Mouse (Mus musculus) embryonic facial prominence, embryonic 15.5 days (tissue): ENCODE results near the gene Zfp324. TPM values are rescaled to one million over a fixed set of nuclear protein-coding genes. Genes with fewer than 3 reads are reported as not detected.
A peak's percentile ranks its signal among the peaks of the same experiment; 100 is the strongest.

Experiments used
- ATAC-seq: fragments of 200-750 bp; cut with Nextera tagmentation; 2 replicates; pipeline ENCODE4 v1.8.0; 2017; ENCODE audit warnings: low read depth, moderate TSS enrichment; ENCODE audit not compliant: insufficient number of reproducible peaks, low FRiP score, low TSS enrichment
- H3K27ac ChIP-seq: fragments of 300-500 bp; sonication (generic); replicated peaks from 2 replicates; pipeline ENCODE4 v1.5.1; 2015; ENCODE audit warnings: mild to moderate bottlenecking, inconsistent platforms
- H3K27me3 ChIP-seq: fragments of 300-500 bp; sonication (generic); 2 replicates; pipeline ENCODE4 v1.6.1; 2015; ENCODE audit warnings: inconsistent platforms
- H3K36me3 ChIP-seq: fragments of 300-500 bp; sonication (generic); 2 replicates; pipeline ENCODE4 v1.6.1; 2015; ENCODE audit warnings: mild to moderate bottlenecking, inconsistent platforms
- H3K4me1 ChIP-seq: fragments of 300-500 bp; sonication (generic); 2 replicates; pipeline ENCODE4 v1.6.1; 2015; ENCODE audit warnings: inconsistent platforms
- H3K4me2 ChIP-seq: fragments of 300-500 bp; sonication (generic); replicated peaks from 2 replicates; pipeline ENCODE4 v1.6.1; 2015; ENCODE audit warnings: mild to moderate bottlenecking, inconsistent platforms
- H3K4me3 ChIP-seq: fragments of 300-500 bp; sonication (generic); replicated peaks from 2 replicates; pipeline ENCODE4 v1.5.1; 2015; ENCODE audit warnings: mild to moderate bottlenecking, inconsistent platforms
- H3K9ac ChIP-seq: fragments of 300-500 bp; sonication (generic); 2 replicates; pipeline ENCODE4 v1.6.1; 2015; ENCODE audit warnings: inconsistent platforms
- H3K9me3 ChIP-seq: fragments of 300-500 bp; sonication (generic); replicated peaks from 2 replicates; pipeline ENCODE4 v1.6.1; 2016; ENCODE audit warnings: inconsistent platforms
- WGBS: fragments of 180-500 bp; shearing (Covaris S2); methylation state at CpG from one replicate; pipeline ENCODE4 v1.1.7; 2015; 5-methylcytosine and 5-hydroxymethylcytosine counted together
- polyA plus RNA-seq: library from polyadenylated mRNA; unstranded; fragments of >200 nt; fragmentation: Nextera tagmentation; extraction: Ambion mirVana; gene quantifications from 2 replicates; pipeline ENCODE4 v1.2.1, GENCODE M21; 2015

The Zfp324 gene
- polyA plus RNA-seq, 1 experiment from 2014 or later: 14.0 TPM

- H3K4me3 ChIP-seq: no peak overlapping the region
- no peak overlapping the region for H3K4me2 ChIP-seq
- H3K27ac ChIP-seq: no peak overlapping the region
- 57% methylated on average over 4 of the region's 4 CpGs for WGBS
- no peaks in the 10 kb centered on the region for H3K27me3 ChIP-seq
- no peaks in the 10 kb centered on the region for H3K36me3 ChIP-seq
- peaks cover 12% of the 10 kb centered on the region for H3K4me1 ChIP-seq
- H3K9me3 ChIP-seq: no peaks in the 10 kb centered on the region
- ATAC-seq: no peak
- no peak overlapping the region for H3K9ac ChIP-seq
Measured at GRCm38 (mm10) chr7:13013671-13014070, 48.0 kb downstream of the Zfp324 start.

- H3K27ac ChIP-seq: no peak overlapping the region
- no peak for ATAC-seq
- H3K9me3 ChIP-seq: no peaks in the 10 kb centered on the region
- no peaks in the 10 kb centered on the region for H3K27me3 ChIP-seq
- H3K4me3 ChIP-seq: no peak overlapping the region
- H3K36me3 ChIP-seq: no peaks in the 10 kb centered on the region
- WGBS: 29% methylated on average over 6 of the region's 6 CpGs
- H3K4me1 ChIP-seq: peaks cover 5% of the 10 kb centered on the region
- no peak overlapping the region for H3K4me2 ChIP-seq
- no peak overlapping the region for H3K9ac ChIP-seq
Measured at GRCm38 (mm10) chr7:13014275-13014839, 48.7 kb downstream of the Zfp324 start.

GRCm38 (mm10) chr7:13015217-13015616 lies 49.6 kb downstream of the Zfp324 start:
- no peaks in the 10 kb centered on the region for H3K27me3 ChIP-seq
- no peaks in the 10 kb centered on the region for H3K36me3 ChIP-seq
- no peaks in the 10 kb centered on the region for H3K9me3 ChIP-seq
- H3K9ac ChIP-seq: no peak overlapping the region
- ATAC-seq: no peak
- H3K4me1 ChIP-seq: peaks cover 4% of the 10 kb centered on the region
- no peak overlapping the region for H3K4me2 ChIP-seq
- no peak overlapping the region for H3K27ac ChIP-seq
- H3K4me3 ChIP-seq: no peak overlapping the region
- 72% methylated on average over 1 of the region's 1 CpGs for WGBS

- Histone ChIP-seq H3K4me2 (peak overlapping the region; percentile 85), H3K4me3 (peak overlapping the region; percentile 91), H3K9ac (peak overlapping the region; percentile 29), H3K4me1 (peaks cover 26% of the 10 kb centered on the region), H3K9me3 (no peaks in the 10 kb centered on the region), H3K27me3 (no peaks in the 10 kb centered on the region), H3K36me3 (peaks cover 27% of the 10 kb centered on the region), H3K27ac (peak overlapping the region; percentile 100)
- WGBS: 3% methylated on average over 31 of the region's 31 CpGs
- peak; percentile 67 for ATAC-seq
Measured at GRCm38 (mm10) chr7:13022773-13023535, 57.3 kb downstream of the Zfp324 start.

Other genes with a start within 250 kb of the Zfp324 start
- gene Vmn2r56, start 230.8 kb upstream of the Zfp324 start, polyA plus RNA-seq: not detected in 2 replicates
- 8.8 and 10.4 TPM in 2 replicates for gene Zscan18, start 162.2 kb upstream of the Zfp324 start, polyA plus RNA-seq
- 14.7 and 15.5 TPM in 2 replicates for gene Zfp329, start 147.0 kb upstream of the Zfp324 start, polyA plus RNA-seq
- 36.6 and 39.7 TPM in 2 replicates for gene Zfp110, start 131.1 kb upstream of the Zfp324 start, polyA plus RNA-seq
- 5.0 and 5.1 TPM in 2 replicates for gene Zfp128, start 84.7 kb upstream of the Zfp324 start, polyA plus RNA-seq
- 17.5 and 17.7 TPM in 2 replicates for gene Zscan22, start 68.0 kb upstream of the Zfp324 start, polyA plus RNA-seq
- 1,070 and 1,140 TPM in 2 replicates for gene Rps5, start 43.5 kb upstream of the Zfp324 start, polyA plus RNA-seq
- gene Rnf225, start 38.4 kb upstream of the Zfp324 start, polyA plus RNA-seq: 2.6 and 2.8 TPM in 2 replicates
- gene Zfp446, start 12.0 kb downstream of the Zfp324 start, polyA plus RNA-seq: 8.6 and 10.7 TPM in 2 replicates
- gene Slc27a5, start 32.4 kb downstream of the Zfp324 start, polyA plus RNA-seq: 0.20 TPM in 1 of 2 replicates, not detected in the other
- gene Trim28, start 33.3 kb downstream of the Zfp324 start, polyA plus RNA-seq: 279 and 290 TPM in 2 replicates
- gene Zbtb45, start 44.2 kb downstream of the Zfp324 start, polyA plus RNA-seq: 26.0 and 29.4 TPM in 2 replicates
- gene Chmp2a, start 69.0 kb downstream of the Zfp324 start, polyA plus RNA-seq: 179 and 184 TPM in 2 replicates
- gene Ube2m, start 72.4 kb downstream of the Zfp324 start, polyA plus RNA-seq: 126 and 127 TPM in 2 replicates
- 4.4 and 4.6 TPM in 2 replicates for gene Mzf1, start 88.9 kb downstream of the Zfp324 start, polyA plus RNA-seq
- not detected in 2 replicates for gene Vmn1r85, start 129.3 kb downstream of the Zfp324 start, polyA plus RNA-seq
- not detected in 2 replicates for gene Vmn1r86, start 154.1 kb downstream of the Zfp324 start, polyA plus RNA-seq
- 0.04 TPM in 1 of 2 replicates, not detected in the other for gene Vmn1r87, start 174.3 kb downstream of the Zfp324 start, polyA plus RNA-seq
- gene Vmn1r88, start 193.7 kb downstream of the Zfp324 start, polyA plus RNA-seq: 0.03 TPM in 1 of 2 replicates, not detected in the other
- gene Vmn1r89, start 247.2 kb downstream of the Zfp324 start, polyA plus RNA-seq: not detected in 2 replicates